Mouse (Mus musculus): ENCODE measurements around the gene Dus2. TPM values are rescaled to one million over a fixed set of nuclear protein-coding genes. Genes with fewer than 3 reads are reported as not detected.

Dus2 gene
- polyA plus RNA-seq, 1 experiment from 2014 or later: 24.4 TPM

DNA sequence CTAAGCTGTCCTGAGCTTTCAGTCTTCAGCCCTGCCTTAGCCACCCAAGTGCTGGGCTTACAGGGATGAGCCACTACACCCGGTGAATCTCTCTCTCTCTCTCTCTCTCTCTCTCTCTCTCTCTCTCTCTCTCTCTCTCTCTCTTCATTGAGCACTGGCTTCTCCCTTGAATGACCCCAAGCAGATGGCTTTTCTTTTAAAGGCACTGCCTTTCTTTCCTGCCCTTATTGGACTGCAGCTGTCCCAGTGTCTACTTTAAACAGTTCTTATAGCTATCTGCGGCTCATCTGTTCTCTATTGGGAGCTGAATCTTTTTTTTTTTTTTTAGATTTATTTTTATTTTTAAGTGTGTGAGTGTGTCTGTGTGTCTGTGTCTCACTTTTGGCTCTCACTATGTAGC is 51.9 kb downstream of the Dus2 start:
- WGBS: 94% methylated on average over 2 of the region's 2 CpGs
- Histone ChIP-seq H3K27me3 (no peaks in the 10 kb centered on the region), H3K4me2 (no peak overlapping the region), H3K4me1 (replicated peaks) (no peaks in the 10 kb centered on the region), H3K27ac (no peak overlapping the region), H3K9me3 (no peaks in the 10 kb centered on the region), H3K4me3 (replicated peaks) (no peak overlapping the region), H3K36me3 (peaks cover 20% of the 10 kb centered on the region), H3K9ac (replicated peaks) (no peak overlapping the region)
- no peak for ATAC-seq (ENCODE audit: insufficient number of reproducible peaks, insufficient read depth, low FRiP score, low TSS enrichment, low read depth)

DNA sequence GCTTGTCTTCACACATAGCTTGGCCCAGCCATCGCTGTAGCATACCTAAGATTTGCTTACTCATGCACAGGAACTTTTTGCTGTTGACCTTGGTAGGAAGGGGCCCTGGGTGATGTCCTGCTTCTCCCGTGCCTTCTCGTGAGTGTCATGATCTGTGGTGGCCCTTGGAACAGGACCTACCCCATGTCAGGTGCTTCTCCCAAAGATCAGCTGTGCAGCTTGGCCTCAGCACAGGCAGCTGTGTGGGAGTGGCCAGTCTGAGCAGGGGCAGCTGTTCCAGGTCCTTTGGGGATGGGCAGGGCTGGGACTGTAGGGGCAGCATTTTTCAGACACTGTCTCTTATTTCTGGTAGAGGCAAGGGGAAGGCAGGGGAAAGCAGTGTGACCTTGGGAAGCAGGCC is 53.0 kb downstream of the Dus2 start:
- ATAC-seq (ENCODE audit: insufficient number of reproducible peaks, insufficient read depth, low FRiP score, low TSS enrichment, low read depth): no peak
- 79% methylated on average over 3 of the region's 3 CpGs for WGBS

DNA sequence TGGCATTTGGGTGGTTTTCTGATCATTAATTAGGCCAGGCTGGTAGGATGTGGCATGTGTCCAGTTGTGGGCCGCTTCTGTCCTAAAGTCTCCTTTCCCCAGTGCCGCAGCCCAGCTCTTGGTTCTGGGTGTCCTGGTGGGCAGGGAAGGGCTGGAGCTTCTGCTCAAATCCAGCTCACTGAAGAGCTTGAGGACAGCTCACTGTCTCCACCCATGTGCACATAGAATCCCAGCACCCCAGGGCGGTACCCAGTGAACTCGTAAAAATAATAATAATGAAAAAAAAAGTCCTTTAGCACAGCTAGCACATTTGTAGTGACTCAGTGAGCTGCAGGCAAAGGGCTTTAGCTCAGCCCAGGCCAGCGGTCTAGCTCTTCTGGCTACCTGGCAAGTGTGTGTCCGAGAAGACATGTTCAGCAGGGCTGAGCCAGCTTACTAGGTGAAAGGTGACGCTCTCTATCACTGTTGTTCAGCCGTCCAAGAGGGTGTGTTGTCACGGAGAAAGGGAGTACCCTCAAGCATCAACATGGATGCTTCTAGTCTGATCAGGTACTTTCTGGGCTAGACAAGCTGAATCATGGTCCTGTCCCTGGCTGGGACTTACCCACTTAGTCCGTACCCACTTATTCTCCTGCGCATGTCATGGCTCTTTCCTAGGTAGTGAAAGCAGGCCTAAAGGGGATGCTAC is 55.9 kb downstream of the Dus2 start:
- H3K4me1 ChIP-seq (replicated peaks): no peaks in the 10 kb centered on the region
- ATAC-seq (ENCODE audit: insufficient number of reproducible peaks, insufficient read depth, low FRiP score, low TSS enrichment, low read depth): no peak
- H3K9me3 ChIP-seq: no peaks in the 10 kb centered on the region
- 90% methylated on average over 11 of the region's 11 CpGs for WGBS
- no peaks in the 10 kb centered on the region for H3K27me3 ChIP-seq
- H3K4me2 ChIP-seq: no peak overlapping the region
- H3K4me3 ChIP-seq (replicated peaks): no peak overlapping the region
- H3K9ac ChIP-seq (replicated peaks): no peak overlapping the region
- H3K27ac ChIP-seq: no peak overlapping the region
- H3K36me3 ChIP-seq: peaks cover 46% of the 10 kb centered on the region

More for the DNA sequence above, 53.0 kb downstream of the Dus2 start:
- Histone ChIP-seq H3K4me1 (replicated peaks) (no peaks in the 10 kb centered on the region), H3K9me3 (no peaks in the 10 kb centered on the region), H3K27me3 (no peaks in the 10 kb centered on the region), H3K9ac (replicated peaks) (no peak overlapping the region), H3K4me3 (replicated peaks) (no peak overlapping the region), H3K36me3 (peaks cover 25% of the 10 kb centered on the region), H3K4me2 (no peak overlapping the region), H3K27ac (no peak overlapping the region)

DNA sequence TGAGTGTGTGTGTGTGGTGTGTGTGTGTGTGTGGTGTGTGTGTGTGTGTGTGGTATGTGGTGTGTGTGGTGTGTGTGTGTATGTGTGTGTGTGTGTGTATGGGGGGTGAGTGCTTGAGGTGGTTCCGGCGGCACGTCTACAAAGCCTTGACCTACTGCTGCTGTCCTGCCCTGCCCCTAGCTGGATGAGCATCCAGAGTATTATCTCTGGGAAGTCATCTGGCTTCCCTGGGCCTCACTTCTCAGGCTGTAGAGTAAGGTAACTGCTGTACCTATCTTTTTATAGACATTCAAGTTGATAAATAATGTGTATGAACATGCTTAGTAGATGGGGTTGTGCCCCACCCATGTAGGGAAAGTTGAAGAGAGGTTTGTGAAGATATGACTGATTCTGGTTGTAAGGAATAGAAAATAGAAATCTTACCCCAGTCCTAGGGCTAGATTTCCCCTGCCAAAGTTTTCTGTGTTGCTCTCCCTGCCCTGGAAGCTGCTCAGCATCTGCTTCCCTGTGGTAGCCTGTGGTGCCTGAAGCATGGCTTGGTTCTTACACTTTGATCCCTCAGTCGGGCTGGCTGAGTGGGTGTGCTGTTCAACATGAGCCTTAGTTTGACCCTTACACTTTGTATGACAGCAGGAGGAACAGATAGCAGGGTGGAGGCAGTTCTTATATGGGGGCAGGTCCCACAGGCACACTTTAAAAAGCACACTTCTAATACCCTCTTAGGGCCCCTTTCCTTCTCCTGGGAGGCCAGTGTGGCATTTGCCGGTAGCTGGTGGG is 56.9 kb downstream of the Dus2 start:
- no peak overlapping the region for H3K27ac ChIP-seq
- no peak overlapping the region for H3K9ac ChIP-seq (replicated peaks)
- no peak for ATAC-seq (ENCODE audit: insufficient number of reproducible peaks, insufficient read depth, low FRiP score, low TSS enrichment, low read depth)
- H3K4me3 ChIP-seq (replicated peaks): no peak overlapping the region
- no peaks in the 10 kb centered on the region for H3K9me3 ChIP-seq
- H3K4me2 ChIP-seq: no peak overlapping the region
- 83% methylated on average over 5 of the region's 5 CpGs for WGBS
- peaks cover 54% of the 10 kb centered on the region for H3K36me3 ChIP-seq
- H3K4me1 ChIP-seq (replicated peaks): no peaks in the 10 kb centered on the region
- H3K27me3 ChIP-seq: no peaks in the 10 kb centered on the region

DNA sequence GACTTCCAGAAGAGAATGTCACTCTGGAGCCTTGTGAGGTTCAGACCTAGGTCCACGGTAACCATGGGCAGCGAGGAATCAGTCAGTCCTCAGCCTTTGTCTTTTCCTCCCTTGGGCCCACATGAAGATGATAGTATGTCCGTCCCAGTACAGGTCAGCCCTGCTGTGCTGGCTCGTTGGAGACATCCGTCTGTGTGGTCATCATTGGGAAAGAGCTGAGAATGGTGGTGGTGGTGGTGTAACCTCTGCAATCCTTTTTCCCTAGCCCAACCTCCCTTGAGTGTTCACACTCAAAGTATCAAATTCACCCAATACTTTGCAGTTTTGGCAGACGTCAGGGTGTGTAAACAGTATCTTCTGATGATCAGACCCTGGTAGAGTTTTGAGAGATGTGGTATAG is 58.7 kb downstream of the Dus2 start:
- ATAC-seq (ENCODE audit: insufficient number of reproducible peaks, insufficient read depth, low FRiP score, low TSS enrichment, low read depth): no peak
- Histone ChIP-seq H3K9ac (replicated peaks) (no peak overlapping the region), H3K4me3 (replicated peaks) (no peak overlapping the region), H3K4me2 (no peak overlapping the region), H3K27me3 (no peaks in the 10 kb centered on the region), H3K27ac (no peak overlapping the region), H3K36me3 (peaks cover 61% of the 10 kb centered on the region), H3K4me1 (replicated peaks) (no peaks in the 10 kb centered on the region), H3K9me3 (no peaks in the 10 kb centered on the region)
- WGBS: 89% methylated on average over 6 of the region's 6 CpGs

DNA sequence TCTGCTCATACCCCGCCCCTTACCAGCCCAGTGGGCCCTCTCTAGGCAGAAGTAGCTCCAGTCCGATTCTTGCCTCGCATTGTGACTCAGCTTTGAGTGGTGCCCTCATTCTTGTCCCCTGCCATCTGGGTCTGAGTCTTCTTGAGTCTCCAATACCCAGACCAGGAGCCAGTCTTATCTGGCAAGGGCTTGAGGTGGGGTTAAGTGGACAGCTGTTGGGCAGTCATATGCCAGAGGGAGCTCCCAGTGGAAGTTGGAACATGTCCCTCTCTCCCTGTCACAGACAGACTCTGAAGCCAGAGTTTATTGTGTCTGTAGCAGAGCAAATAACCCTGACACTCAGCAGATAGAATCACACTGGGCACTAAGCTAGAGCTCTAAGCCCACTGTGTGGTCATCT is 59.9 kb downstream of the Dus2 start:
- WGBS: 88% methylated on average over 3 of the region's 3 CpGs
- Histone ChIP-seq H3K4me2 (no peak overlapping the region), H3K4me1 (replicated peaks) (no peaks in the 10 kb centered on the region), H3K36me3 (peaks cover 57% of the 10 kb centered on the region), H3K27ac (no peak overlapping the region), H3K27me3 (no peaks in the 10 kb centered on the region), H3K9ac (replicated peaks) (no peak overlapping the region), H3K4me3 (replicated peaks) (no peak overlapping the region), H3K9me3 (no peaks in the 10 kb centered on the region)
- no peak for ATAC-seq (ENCODE audit: insufficient number of reproducible peaks, insufficient read depth, low FRiP score, low TSS enrichment, low read depth)

DNA sequence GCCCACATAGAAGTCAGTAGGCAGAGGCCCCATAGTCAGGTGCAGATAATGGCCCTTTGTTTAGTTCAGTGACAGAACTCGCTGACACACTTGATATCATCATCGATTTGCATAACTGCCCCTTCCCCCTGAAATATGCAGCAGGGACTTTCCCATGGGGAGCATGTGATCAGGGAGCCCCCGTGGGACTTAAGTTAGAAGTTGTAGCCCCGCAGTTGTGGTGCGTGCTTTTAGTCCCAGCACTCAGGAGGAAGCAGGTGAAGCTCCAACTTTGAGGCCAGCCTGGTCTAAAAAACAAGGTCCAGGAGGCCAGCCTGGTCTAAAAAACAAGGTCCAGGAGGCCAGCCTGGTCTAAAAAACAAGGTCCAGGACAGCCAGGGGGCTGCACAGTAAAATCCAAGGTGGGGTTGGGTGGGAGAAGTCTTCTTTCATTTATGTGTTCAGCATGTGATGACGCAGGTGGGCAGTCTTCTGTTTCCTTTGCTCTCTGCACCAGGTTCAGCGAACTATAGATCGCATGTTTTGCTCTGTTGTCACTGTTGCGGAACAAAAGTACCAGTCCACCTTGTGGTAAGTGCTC is 61.5 kb downstream of the Dus2 start:
- no peaks in the 10 kb centered on the region for H3K4me1 ChIP-seq (replicated peaks)
- no peak overlapping the region for H3K9ac ChIP-seq (replicated peaks)
- no peaks in the 10 kb centered on the region for H3K9me3 ChIP-seq
- no peak for ATAC-seq (ENCODE audit: insufficient number of reproducible peaks, insufficient read depth, low FRiP score, low TSS enrichment, low read depth)
- 92% methylated on average over 9 of the region's 9 CpGs for WGBS
- no peak overlapping the region for H3K4me2 ChIP-seq
- H3K4me3 ChIP-seq (replicated peaks): no peak overlapping the region
- no peak overlapping the region for H3K27ac ChIP-seq
- H3K36me3 ChIP-seq: peaks cover 51% of the 10 kb centered on the region
- no peaks in the 10 kb centered on the region for H3K27me3 ChIP-seq

DNA sequence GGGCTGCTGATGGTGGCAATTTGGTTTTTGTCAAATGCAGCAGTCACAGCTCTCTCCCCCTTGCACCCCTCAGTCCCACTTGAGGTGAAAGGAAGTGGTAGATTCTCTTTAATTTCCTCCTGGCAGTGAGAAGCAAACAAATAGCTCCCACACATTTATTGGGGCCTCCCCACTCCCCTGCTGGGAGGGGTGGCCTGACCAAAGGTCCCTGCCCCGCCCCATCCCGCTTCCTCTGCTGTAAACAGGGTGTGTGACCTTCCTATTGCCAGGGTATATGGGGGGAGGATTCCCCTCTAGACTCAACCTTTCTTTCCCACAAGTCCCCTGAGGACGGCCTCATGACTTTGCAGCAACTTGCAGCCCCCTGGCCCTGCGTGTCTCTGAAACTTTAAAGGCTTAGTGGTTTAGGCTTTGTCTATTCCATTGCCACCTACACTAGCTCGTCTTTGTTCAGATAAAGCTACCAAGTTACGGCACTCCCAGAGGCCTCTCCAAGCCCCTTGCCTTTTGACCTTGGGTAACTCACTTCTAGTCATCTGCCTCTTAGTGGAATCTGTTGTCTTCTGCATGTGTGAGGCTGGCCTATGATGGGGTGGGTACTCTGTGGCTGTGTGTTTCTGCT is 63.2 kb downstream of the Dus2 start:
- Histone ChIP-seq H3K4me2 (no peak overlapping the region), H3K27ac (no peak overlapping the region), H3K36me3 (peaks cover 45% of the 10 kb centered on the region), H3K4me1 (replicated peaks) (peaks cover 11% of the 10 kb centered on the region), H3K27me3 (no peaks in the 10 kb centered on the region), H3K9me3 (no peaks in the 10 kb centered on the region), H3K9ac (replicated peaks) (no peak overlapping the region), H3K4me3 (replicated peaks) (no peak overlapping the region)
- WGBS: 48% methylated on average over 6 of the region's 6 CpGs
- no peak for ATAC-seq (ENCODE audit: insufficient number of reproducible peaks, insufficient read depth, low FRiP score, low TSS enrichment, low read depth)

DNA sequence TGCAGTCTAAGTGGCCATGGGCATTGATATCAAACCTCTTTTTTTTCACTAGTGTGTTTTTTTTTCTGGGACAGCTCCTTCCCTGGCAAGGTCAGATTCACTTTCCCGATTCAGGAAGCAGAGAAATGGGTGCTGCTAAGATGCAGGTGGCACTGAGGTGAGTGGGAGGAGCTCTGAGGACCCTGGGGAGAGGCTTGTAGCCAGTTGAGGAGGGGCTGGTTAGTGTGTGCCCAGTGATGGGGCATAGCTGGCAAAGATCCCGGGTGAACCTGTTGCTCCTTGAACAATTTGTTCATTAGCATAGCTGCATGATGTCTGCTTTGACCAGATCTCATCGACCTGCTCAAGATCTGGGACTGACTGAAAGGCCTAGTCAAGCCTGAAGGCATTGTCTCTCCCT is 63.9 kb downstream of the Dus2 start:
- ATAC-seq (ENCODE audit: insufficient number of reproducible peaks, insufficient read depth, low FRiP score, low TSS enrichment, low read depth): no peak
- WGBS: 51% methylated on average over 3 of the region's 3 CpGs

DNA sequence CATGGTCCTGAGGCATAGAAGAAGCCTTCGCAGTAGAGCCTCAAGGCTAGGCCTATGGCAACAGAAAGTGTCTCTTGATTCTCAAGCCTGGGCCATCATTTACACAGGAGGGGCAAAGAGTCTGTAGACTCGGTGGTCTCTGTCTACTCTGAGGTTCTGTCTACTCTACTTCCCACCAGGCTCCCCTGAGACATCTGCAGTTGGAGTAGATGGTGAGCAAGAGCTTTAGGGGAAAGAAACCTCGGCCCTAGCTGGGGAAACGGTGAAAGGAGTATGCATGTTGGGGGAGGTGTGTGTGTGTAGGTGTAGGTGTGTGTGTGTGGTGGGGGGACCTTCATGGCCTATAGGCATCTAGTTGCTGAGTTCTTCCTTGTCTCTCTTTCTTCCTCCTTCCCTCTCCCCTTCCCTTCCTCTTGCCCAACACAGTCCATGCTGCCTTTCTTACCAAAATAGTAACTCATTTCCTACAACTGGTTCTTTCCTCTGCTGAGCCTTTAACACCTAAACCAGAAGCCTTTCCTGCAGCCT is 65.4 kb downstream of the Dus2 start:
- Histone ChIP-seq H3K4me2 (no peak overlapping the region), H3K9ac (replicated peaks) (no peak overlapping the region), H3K27ac (no peak overlapping the region), H3K36me3 (peaks cover 26% of the 10 kb centered on the region), H3K9me3 (no peaks in the 10 kb centered on the region), H3K4me3 (replicated peaks) (no peak overlapping the region), H3K27me3 (no peaks in the 10 kb centered on the region), H3K4me1 (replicated peaks) (peaks cover 19% of the 10 kb centered on the region)
- 93% methylated on average over 4 of the region's 4 CpGs for WGBS
- no peak for ATAC-seq (ENCODE audit: insufficient number of reproducible peaks, insufficient read depth, low FRiP score, low TSS enrichment, low read depth)

More for the DNA sequence above, 63.9 kb downstream of the Dus2 start:
- no peaks in the 10 kb centered on the region for H3K9me3 ChIP-seq
- H3K36me3 ChIP-seq: peaks cover 41% of the 10 kb centered on the region
- H3K9ac ChIP-seq (replicated peaks): no peak overlapping the region
- peaks cover 11% of the 10 kb centered on the region for H3K4me1 ChIP-seq (replicated peaks)
- H3K27ac ChIP-seq: no peak overlapping the region
- H3K4me3 ChIP-seq (replicated peaks): no peak overlapping the region
- no peaks in the 10 kb centered on the region for H3K27me3 ChIP-seq
- H3K4me2 ChIP-seq: no peak overlapping the region
